Mouse (Mus musculus) embryonic facial prominence, embryonic 11.5 days (tissue): ENCODE results near the gene Mrpl14. TPM values are rescaled to one million over a fixed set of nuclear protein-coding genes. Genes with fewer than 3 reads are reported as not detected.

Experiments
- ATAC-seq: fragments of 200-750 bp; cut with Nextera tagmentation; replicated peaks from 2 replicates; pipeline ENCODE4 v1.8.0; 2017; ENCODE audit warnings: low read depth; ENCODE audit not compliant: insufficient number of reproducible peaks, low FRiP score, low TSS enrichment
- DNase-seq: peaks from one replicate; pipeline ENCODE4 v3.0.0-alpha.2; 2015; ENCODE audit warnings: low spot score
- H3K27ac ChIP-seq: fragments of 300-500 bp; sonication (generic); replicated peaks from 2 replicates; pipeline ENCODE4 v1.5.1; 2014; ENCODE audit warnings: mild to moderate bottlenecking, low read depth, low read length, control low read depth
- H3K27me3 ChIP-seq: fragments of 300-500 bp; sonication (generic); 2 replicates; pipeline ENCODE4 v1.6.1; 2014; ENCODE audit warnings: mild to moderate bottlenecking, low read length, moderate library complexity, mixed read lengths; ENCODE audit not compliant: control insufficient read depth, insufficient read depth
- H3K36me3 ChIP-seq: fragments of 300-500 bp; sonication (generic); replicated peaks from 2 replicates; pipeline ENCODE4 v1.6.1; 2014; ENCODE audit warnings: low read depth, mild to moderate bottlenecking, low read length, moderate library complexity, mixed read lengths; ENCODE audit not compliant: control insufficient read depth, insufficient read depth
- H3K4me1 ChIP-seq: fragments of 300-500 bp; sonication (generic); 2 replicates; pipeline ENCODE4 v1.6.1; 2014; ENCODE audit warnings: low read length, mixed read lengths; ENCODE audit not compliant: control insufficient read depth, insufficient read depth
- H3K4me2 ChIP-seq: fragments of 300-500 bp; sonication (generic); 2 replicates; pipeline ENCODE4 v1.6.1; 2014; ENCODE audit warnings: low read depth, mild to moderate bottlenecking, control low read depth, low read length, moderate library complexity
- H3K4me3 ChIP-seq: fragments of 300-500 bp; sonication (generic); 2 replicates; pipeline ENCODE4 v1.5.1; 2014; ENCODE audit warnings: low read depth, low read length, control low read depth
- H3K9ac ChIP-seq: fragments of 300-500 bp; sonication (generic); replicated peaks from 2 replicates; pipeline ENCODE4 v1.6.1; 2014; ENCODE audit warnings: mild to moderate bottlenecking, control low read depth, low read length
- H3K9me3 ChIP-seq: fragments of 300-500 bp; sonication (generic); replicated peaks from 2 replicates; pipeline ENCODE4 v1.6.1; 2016; ENCODE audit warnings: mild to moderate bottlenecking, low read length, inconsistent platforms, mixed read lengths; ENCODE audit not compliant: control insufficient read depth
- WGBS: fragments of 180-500 bp; shearing (Covaris S2); extraction: QIAGEN DNeasy Blood & Tissue Kit; methylation state at CpG from one replicate; pipeline ENCODE4 v1.1.7; 2014; 5-methylcytosine and 5-hydroxymethylcytosine counted together
- polyA plus RNA-seq: library from polyadenylated mRNA; unstranded; fragments of >200 nt; fragmentation: Nextera tagmentation; extraction: Ambion mirVana; gene quantifications from 2 replicates; pipeline ENCODE4 v1.2.1, GENCODE M21; 2014

Gene Mrpl14
- polyA plus RNA-seq, 1 experiment from 2014 or later = 127 TPM

- H3K36me3 ChIP-seq = no peaks in the 10 kb centered on the region
- H3K4me3 ChIP-seq = no peak overlapping the region
- no peak; the same call in 1 of the 2 replicates for ATAC-seq
Observed at GRCm38 (mm10) chr17:45680391-45680980, 5.6 kb upstream of the Mrpl14 start.

GRCm38 (mm10) chr17:45681588-45681987 lies 4.5 kb upstream of the Mrpl14 start:
- 97% methylated on average over 1 of the region's 1 CpGs for WGBS
- Histone ChIP-seq H3K4me1 (peaks cover 4% of the 10 kb centered on the region; the same call in 1 of the 2 replicates), H3K27ac (no peak overlapping the region), H3K36me3 (no peaks in the 10 kb centered on the region), H3K4me2 (no peak overlapping the region), H3K9me3 (no peaks in the 10 kb centered on the region), H3K4me3 (no peak overlapping the region), H3K9ac (no peak overlapping the region), H3K27me3 (no peaks in the 10 kb centered on the region)
- peak; percentile 48 for DNase-seq
- no peak for ATAC-seq

More at GRCm38 (mm10) chr17:45680391-45680980, 5.6 kb upstream of the Mrpl14 start:
- peak; percentile 70 for DNase-seq
- peak overlapping the region; percentile 14; the same call in 1 of the 2 replicates for H3K4me2 ChIP-seq
- H3K27ac ChIP-seq = no peak overlapping the region
- H3K9me3 ChIP-seq = no peaks in the 10 kb centered on the region
- H3K27me3 ChIP-seq = no peaks in the 10 kb centered on the region
- peaks cover 4% of the 10 kb centered on the region; the same call in 1 of the 2 replicates for H3K4me1 ChIP-seq
- WGBS = 52% methylated on average over 8 of the region's 8 CpGs
- H3K9ac ChIP-seq = peak overlapping the region; percentile 33; the same call in 1 of the 2 replicates

GRCm38 (mm10) chr17:45682843-45683242 lies 3.3 kb upstream of the Mrpl14 start:
- H3K36me3 ChIP-seq = no peaks in the 10 kb centered on the region
- WGBS = 97% methylated on average over 4 of the region's 4 CpGs
- no peak overlapping the region for H3K4me2 ChIP-seq
- ATAC-seq (no peak), DNase-seq (no peak)
- no peak overlapping the region for H3K27ac ChIP-seq
- peaks cover 4% of the 10 kb centered on the region; the same call in 1 of the 2 replicates for H3K4me1 ChIP-seq
- H3K9me3 ChIP-seq = no peaks in the 10 kb centered on the region
- H3K9ac ChIP-seq = no peak overlapping the region
- no peak overlapping the region for H3K4me3 ChIP-seq
- H3K27me3 ChIP-seq = no peaks in the 10 kb centered on the region

- peak; percentile 24; the same call in 1 of the 2 replicates for ATAC-seq
Observed at GRCm38 (mm10) chr17:45684667-45685131, 1.4 kb upstream of the Mrpl14 start.

GRCm38 (mm10) chr17:45685171-45686092 lies 690 bp upstream of the Mrpl14 start:
- Histone ChIP-seq H3K27me3 (no peaks in the 10 kb centered on the region), H3K27ac (peak overlapping the region; percentile 66), H3K4me3 (peak overlapping the region; percentile 86), H3K36me3 (no peaks in the 10 kb centered on the region), H3K4me1 (peaks cover 4% of the 10 kb centered on the region; the same call in 1 of the 2 replicates), H3K4me2 (peak overlapping the region; percentile 72), H3K9me3 (no peaks in the 10 kb centered on the region), H3K9ac (peak overlapping the region; percentile 80)
- under 1% methylated on average over 58 of the region's 58 CpGs for WGBS
- DNase-seq (peak; percentile 52), ATAC-seq (peak; percentile 66; the same call in 1 of the 2 replicates)

More at GRCm38 (mm10) chr17:45684667-45685131, 1.4 kb upstream of the Mrpl14 start:
- Histone ChIP-seq H3K36me3 (no peaks in the 10 kb centered on the region), H3K4me3 (peak overlapping the region; percentile 86), H3K4me1 (peaks cover 4% of the 10 kb centered on the region; the same call in 1 of the 2 replicates), H3K27me3 (no peaks in the 10 kb centered on the region), H3K9me3 (no peaks in the 10 kb centered on the region), H3K9ac (peak overlapping the region; percentile 80), H3K4me2 (peak overlapping the region; percentile 72), H3K27ac (0 out of 2 replicates have a peak overlapping the region, but pooled peaks have one; percentile 66)
- 23% methylated on average over 14 of the region's 14 CpGs for WGBS
- DNase-seq = no peak

GRCm38 (mm10) chr17:45686716-45687115 lies 594 bp downstream of the Mrpl14 start, which contains the start of gene Tmem63b:
Gene Tmem63b (minus strand): TSS chr17:45686905.
- 0 out of 2 replicates have a peak, but pooled peaks have one; percentile 4 for ATAC-seq

GRCm38 (mm10) chr17:45689120-45689519 lies 3.0 kb downstream of the Mrpl14 start:
- Histone ChIP-seq H3K36me3 (no peaks in the 10 kb centered on the region), H3K4me3 (no peak overlapping the region), H3K27me3 (no peaks in the 10 kb centered on the region), H3K9ac (no peak overlapping the region), H3K4me2 (no peak overlapping the region), H3K27ac (no peak overlapping the region), H3K4me1 (no peaks in the 10 kb centered on the region; the same call in 1 of the 2 replicates), H3K9me3 (no peaks in the 10 kb centered on the region)
- DNase-seq (no peak), ATAC-seq (no peak)
- 85% methylated on average over 9 of the region's 9 CpGs for WGBS

More at GRCm38 (mm10) chr17:45686716-45687115, 594 bp downstream of the Mrpl14 start, which contains the start of gene Tmem63b:
- no peaks in the 10 kb centered on the region for H3K36me3 ChIP-seq
- 12% methylated on average over 12 of the region's 12 CpGs for WGBS
- DNase-seq = peak; percentile 47
- no peaks in the 10 kb centered on the region; the same call in 1 of the 2 replicates for H3K4me1 ChIP-seq
- peak within 1 kb of the TSS; percentile 80 for H3K9ac ChIP-seq
- H3K27me3 ChIP-seq = no peaks in the 10 kb centered on the region
- H3K27ac ChIP-seq = peak within 1 kb of the TSS; percentile 66
- H3K4me3 ChIP-seq = peak within 1 kb of the TSS; percentile 86
- H3K4me2 ChIP-seq = peak within 1 kb of the TSS; percentile 72
- no peaks in the 10 kb centered on the region for H3K9me3 ChIP-seq
